7 mouse cellular contexts compared by ENCODE assay signal in genomic region chr6:108772913-108773312, GRCm38 (mm10). TPM values are rescaled to one million over a fixed set of nuclear protein-coding genes. Genes with fewer than 3 reads are reported as not detected.
A peak's percentile ranks its signal among the peaks of the same experiment; 100 is the strongest.
DNase-seq lines count a peak whose midpoint lies in the region; ATAC-seq and TF ChIP-seq lines count a peak whose summit lies in the region.

No protein-coding gene starts in this region.

- 18% methylated on average over 9 of the region's 9 CpGs for WGBS in midbrain, embryonic 11.5 days

- H3K4me3 ChIP-seq in left cerebral cortex, adult 2 months: no peak overlapping the region
- H3K4me3 ChIP-seq in midbrain, embryonic 11.5 days (ENCODE audit: low read depth, low read length): no peak overlapping the region

- no peaks in the 10 kb centered on the region for H3K4me1 ChIP-seq in midbrain, embryonic 11.5 days (ENCODE audit: control insufficient read depth, insufficient read depth, low read length)

- no peaks in the 10 kb centered on the region for H3K9me3 ChIP-seq in midbrain, embryonic 11.5 days (ENCODE audit: control insufficient read depth, low read length)

- peak; percentile 95 for TF ChIP-seq CTCF in left cerebral cortex, adult 2 months (IDR thresholded peaks at IDR 0.05)

- no peaks in the 10 kb centered on the region for H3K27me3 ChIP-seq in midbrain, embryonic 11.5 days (ENCODE audit: control insufficient read depth, insufficient read depth, low read length)

- H3K27ac ChIP-seq in left cerebral cortex, adult 2 months: no peak overlapping the region
- no peak overlapping the region for H3K27ac ChIP-seq in midbrain, embryonic 11.5 days (ENCODE audit: low read depth, low read length)

- peak; percentile 96 to 97 for DNase-seq in cerebellum, postnatal 10 days
- DNase-seq in frontal cortex, postnatal 14 days (ENCODE audit: low spot score in 2 of 2): peak; percentile 64 to 82
- peak; percentile 22 for DNase-seq in hindlimb bud, embryonic 11.5 days (ENCODE audit: extremely low spot score, low read depth, low spot score)
- DNase-seq in left cerebral cortex, adult 2 months (ENCODE audit: extremely low spot score in 1 of 2, low spot score in 2 of 2): peak; percentile 76 to 88
- DNase-seq in midbrain, embryonic 11.5 days (ENCODE audit: low spot score, missing footprints): peak; percentile 96
- peak; percentile 65 for DNase-seq in skeletal muscle tissue, adult 2 months (ENCODE audit: low read depth, low spot score)

- intact Hi-C loops in left cerebral cortex, adult 2 months (cut with DNase I): no loop called here

- no peak overlapping the region for H3K9ac ChIP-seq in midbrain, embryonic 11.5 days (ENCODE audit: low read length)

- H3K36me3 ChIP-seq in midbrain, embryonic 11.5 days (ENCODE audit: control insufficient read depth, insufficient read depth, low read length): no peaks in the 10 kb centered on the region

- no peak overlapping the region for H3K4me2 ChIP-seq in midbrain, embryonic 11.5 days

- ATAC-seq in activated CD4-positive, CD25-positive, alpha-beta regulatory T cell, adult 4 months: peak; percentile 97
- peak; percentile 87 for ATAC-seq in midbrain, embryonic 11.5 days (ENCODE audit: low FRiP score)

RNA-seq across cellular contexts. Expression of gene Arl8b, which starts 10.0 kb away (rescaled TPM):
- 10 to 100 TPM; 41.0 to 42.6 TPM for polyA plus RNA-seq in activated CD4-positive, CD25-positive, alpha-beta regulatory T cell, adult 4 months (2017; shearing (Covaris generic))
- total RNA-seq in left cerebral cortex, adult 2 months (2021): 100 to 1,000 TPM; 200 to 203 TPM
- polyA plus RNA-seq in midbrain, embryonic 11.5 days (2014; fragmentation: Nextera tagmentation; extraction: Ambion mirVana): 84.3 and 94.5 TPM in 2 replicates

RNA-seq across cellular contexts. Expression of gene Edem1, which starts 55.5 kb away (rescaled TPM):
- polyA plus RNA-seq in activated CD4-positive, CD25-positive, alpha-beta regulatory T cell, adult 4 months (2017; shearing (Covaris generic)): 10 to 100 TPM; 57.3 to 57.9 TPM
- total RNA-seq in left cerebral cortex, adult 2 months (2021): 10 to 100 TPM; 17.1 to 18.1 TPM
- polyA plus RNA-seq in midbrain, embryonic 11.5 days (2014; fragmentation: Nextera tagmentation; extraction: Ambion mirVana): 20.5 and 21.7 TPM in 2 replicates

Comparison
In these comparisons a context has a peak if more than half of its experiments do, and no peak if none do; other contexts are left out.
1. DNase-seq: peak in every context shown above with its lines; median percentile 96 in cerebellum, postnatal 10 days; 96 in midbrain, embryonic 11.5 days; 82 in left cerebral cortex, adult 2 months; 73 in frontal cortex, postnatal 14 days; 65 in skeletal muscle tissue, adult 2 months; 22 in hindlimb bud, embryonic 11.5 days.